Mouse (Mus musculus) cerebellum, adult 9-11 months (tissue): ENCODE data around the gene Rap2c.

ENCODE experiments used
- DNase-seq: peaks from one replicate; pipeline ENCODE4 v3.0.0; 2022

The Rap2c gene

GRCm38 (mm10) chrX:51017851-51018785, at the start of gene Rap2c:
Gene Rap2c, minus strand, starts transcription at chrX:51018018.
- peak; percentile 65 for DNase-seq

GRCm38 (mm10) chrX:51066539-51067286, 48.9 kb upstream of the Rap2c start:
- no peak for DNase-seq

GRCm38 (mm10) chrX:51065773-51066172, 48.0 kb upstream of the Rap2c start:
- peak; percentile 15 for DNase-seq

- DNase-seq: no peak
Observed at GRCm38 (mm10) chrX:51065158-51065664, 47.4 kb upstream of the Rap2c start.

GRCm38 (mm10) chrX:51060220-51060619, 42.4 kb upstream of the Rap2c start:
- no peak for DNase-seq

GRCm38 (mm10) chrX:51058741-51059140, 40.9 kb upstream of the Rap2c start:
- no peak for DNase-seq

GRCm38 (mm10) chrX:51058317-51058716, 40.5 kb upstream of the Rap2c start:
- DNase-seq: no peak

GRCm38 (mm10) chrX:51051680-51052461, 34.1 kb upstream of the Rap2c start:
- no peak for DNase-seq

- no peak for DNase-seq
Observed at GRCm38 (mm10) chrX:51035678-51036209, 17.9 kb upstream of the Rap2c start.

GRCm38 (mm10) chrX:51019884-51020283, 2.1 kb upstream of the Rap2c start:
- peak; percentile 30 for DNase-seq

GRCm38 (mm10) chrX:51018786-51019179, 965 bp upstream of the Rap2c start:
- DNase-seq: peak; percentile 76

- DNase-seq: no peak
Observed at GRCm38 (mm10) chrX:51016926-51017325, 892 bp downstream of the Rap2c start.

GRCm38 (mm10) chrX:51012280-51012679, 5.5 kb downstream of the Rap2c start:
- DNase-seq: no peak

GRCm38 (mm10) chrX:51010323-51010722, 7.5 kb downstream of the Rap2c start:
- no peak for DNase-seq

GRCm38 (mm10) chrX:51000791-51001190, 17.0 kb downstream of the Rap2c start:
- DNase-seq: no peak

- no peak for DNase-seq
Observed at GRCm38 (mm10) chrX:50995310-50995709, 22.5 kb downstream of the Rap2c start.

GRCm38 (mm10) chrX:50991324-50991723, 26.5 kb downstream of the Rap2c start:
- DNase-seq: no peak

- no peak for DNase-seq
Observed at GRCm38 (mm10) chrX:50989940-50990339, 27.9 kb downstream of the Rap2c start.

GRCm38 (mm10) chrX:50988581-50988980, 29.2 kb downstream of the Rap2c start:
- no peak for DNase-seq

GRCm38 (mm10) chrX:50978428-50978827, 39.4 kb downstream of the Rap2c start:
- DNase-seq: no peak

GRCm38 (mm10) chrX:50972145-50972544, 45.7 kb downstream of the Rap2c start:
- DNase-seq: no peak

GRCm38 (mm10) chrX:50969907-50970306, 47.9 kb downstream of the Rap2c start:
- no peak for DNase-seq
